Mouse (Mus musculus) ES-E14 (cell line): Measurements from ENCODE around the gene Bach2. TPM values are rescaled to one million over a fixed set of nuclear protein-coding genes. Genes with fewer than 3 reads are reported as not detected.

Experiments used
- DNase-seq: peaks from one replicate; pipeline ENCODE4 v3.0.0-alpha.2; 2013; ENCODE audit warnings: low read depth, low spot score
- H3K27ac ChIP-seq: 2 replicates; pipeline ENCODE4 v1.5.1; 2012; ENCODE audit warnings: low read depth, mild to moderate bottlenecking, low read length, moderate library complexity, mixed read lengths; ENCODE audit not compliant: poor library complexity, insufficient read depth, severe bottlenecking
- H3K36me3 ChIP-seq: 2 replicates; pipeline ENCODE4 v1.6.1; 2012; ENCODE audit warnings: mild to moderate bottlenecking, low read length, moderate library complexity, mixed read lengths; ENCODE audit not compliant: control insufficient read depth, poor library complexity, insufficient read depth, severe bottlenecking
- H3K4me1 ChIP-seq, 2 experiments: fragments of 150-350 bp in 1 of 2; sonication (generic) in 1 of 2; 2 replicates each; pipeline ENCODE4 v1.6.1; 2012; ENCODE audit warnings: low read length in 2 of 2, mild to moderate bottlenecking in 1 of 2, mixed read lengths in 1 of 2; ENCODE audit not compliant: control insufficient read depth in 2 of 2, insufficient read depth in 2 of 2, poor library complexity in 1 of 2
- H3K4me3 ChIP-seq, 2 experiments: fragments of 150-350 bp in 1 of 2; sonication (generic) in 1 of 2; 2 replicates each; pipeline ENCODE4 v1.5.1; 2012; ENCODE audit warnings: low read length in 2 of 2, low read depth in 1 of 2, mild to moderate bottlenecking in 1 of 2, mixed read lengths in 1 of 2; ENCODE audit not compliant: insufficient read depth in 1 of 2, poor library complexity in 1 of 2, severe bottlenecking in 1 of 2
- H3K9ac ChIP-seq: 2 replicates; pipeline ENCODE4 v1.6.1; 2012; ENCODE audit warnings: low read depth, mild to moderate bottlenecking, low read length, mixed read lengths; ENCODE audit not compliant: poor library complexity, insufficient read depth, severe bottlenecking
- H3K9me3 ChIP-seq: fragments of 150-350 bp; sonication (generic); 2 replicates; pipeline ENCODE4 v1.6.1; 2012; ENCODE audit warnings: low read depth, mild to moderate bottlenecking, low read length; ENCODE audit not compliant: control insufficient read depth, insufficient read depth
- CHD2 ChIP-seq: IDR thresholded peaks from 2 replicates; pipeline ENCODE4 v1.6.1; 2014; ENCODE audit warnings: mild to moderate bottlenecking, low read depth, low read length, inconsistent platforms
- HCFC1 ChIP-seq: IDR thresholded peaks from 2 replicates; pipeline ENCODE4 v1.6.1; 2012; ENCODE audit warnings: low read length, inconsistent platforms, borderline replicate concordance; ENCODE audit not compliant: insufficient read depth
- MAFK ChIP-seq: IDR thresholded peaks from 2 replicates; pipeline ENCODE4 v1.6.1; 2014; ENCODE audit warnings: mild to moderate bottlenecking, low read depth, low read length, inconsistent platforms; ENCODE audit not compliant: insufficient read depth
- ZC3H11A ChIP-seq: IDR thresholded peaks from 2 replicates; pipeline ENCODE4 v1.6.1; 2012; ENCODE audit warnings: low read depth, mild to moderate bottlenecking, inconsistent platforms, low read length, borderline replicate concordance
- ZNF384 ChIP-seq: IDR thresholded peaks from 2 replicates; pipeline ENCODE4 v1.6.1; 2012; ENCODE audit warnings: low read depth, low read length, inconsistent platforms
- in situ Hi-C, 2 experiments: fragments of 600-800 bp; cut with MboI; formaldehyde crosslinking; loops; one replicate each; pipeline ENCODE4 v1.15.1; 2025; ENCODE audit warnings: low sequenced_read_pairs in 2 of 2, inconsistent platforms in 1 of 2; ENCODE audit not compliant: unreplicated experiment in 2 of 2
- total RNA-seq: library from RNA; depleted of rRNA; stranded (reverse); fragments of 300-350 nt; gene quantifications from 2 replicates; pipeline ENCODE4 v1.2.3, GENCODE M21; 2012

Bach2 gene
- total RNA-seq, 1 experiment, result 3.3 TPM

DNA sequence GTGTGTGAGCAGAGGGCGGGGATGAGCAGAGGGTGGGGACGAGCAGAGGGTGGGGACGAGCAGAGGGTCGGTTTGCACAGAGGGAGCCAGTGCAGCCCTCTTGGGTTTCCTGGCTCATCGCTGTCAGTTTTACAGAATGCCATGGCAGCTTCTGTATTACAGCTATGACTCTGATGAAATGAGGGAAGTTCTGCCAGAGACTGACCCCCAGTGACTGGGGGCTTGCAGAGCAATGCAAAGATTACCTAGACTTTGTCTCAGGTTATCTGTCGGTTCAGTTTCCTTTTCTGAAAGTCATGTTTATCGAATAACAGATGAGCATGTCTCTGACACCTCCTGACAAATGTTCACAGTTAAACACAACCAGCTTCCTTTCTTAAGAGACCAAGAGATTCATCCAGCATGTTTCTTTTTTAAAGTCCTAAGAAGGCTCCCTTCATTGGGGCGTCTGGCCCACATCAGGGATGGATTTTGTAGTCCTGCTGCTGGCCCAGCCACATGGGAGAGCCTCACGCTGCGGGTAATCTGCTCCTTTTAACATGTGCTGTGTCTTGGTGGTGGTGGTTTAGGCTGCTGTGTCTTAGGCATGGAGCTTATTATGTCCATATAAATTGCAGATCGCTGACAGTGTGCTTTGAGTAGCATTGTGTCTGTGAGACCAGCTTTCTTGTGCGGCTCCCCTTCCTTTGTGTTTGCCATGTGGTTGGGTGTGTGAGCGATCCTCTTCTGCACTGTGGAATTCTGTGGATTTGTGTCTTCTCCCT, 126.7 kb downstream of the Bach2 start:
- no peak overlapping the region for H3K9ac ChIP-seq
- in situ Hi-C loops, result no loop called here
- H3K27ac ChIP-seq, result no peak overlapping the region
- no peak overlapping the region for H3K4me3 ChIP-seq
- TF ChIP-seq MAFK (no peak), CHD2 (no peak), HCFC1 (no peak), ZC3H11A (no peak), ZNF384 (no peak)
- H3K36me3 ChIP-seq, result no peaks in the 10 kb centered on the region
- H3K4me1 ChIP-seq, result no peaks in the 10 kb centered on the region
- H3K9me3 ChIP-seq, result no peaks in the 10 kb centered on the region
- DNase-seq, result no peak

DNA sequence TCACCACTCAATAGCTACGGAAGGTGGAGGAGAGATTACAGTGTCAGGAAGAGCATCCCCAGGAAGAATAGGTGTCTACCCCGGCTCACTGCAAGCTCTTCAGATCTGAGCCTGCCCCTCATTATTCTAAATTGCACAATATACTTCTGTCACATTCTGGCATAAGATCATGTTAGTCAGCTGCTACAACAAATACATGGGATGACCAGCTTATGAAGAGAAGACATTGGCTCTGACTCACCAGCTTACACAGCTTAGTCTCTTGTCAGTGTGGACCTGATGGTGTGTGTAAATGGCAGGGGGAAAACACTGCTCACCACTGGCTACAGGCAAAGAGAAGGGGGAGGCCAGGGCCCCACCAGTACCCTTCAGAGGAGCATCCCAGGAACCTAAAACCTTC, 127.6 kb downstream of the Bach2 start:
- Histone ChIP-seq H3K4me3 (no peak overlapping the region), H3K9ac (no peak overlapping the region), H3K4me1 (no peaks in the 10 kb centered on the region), H3K9me3 (no peaks in the 10 kb centered on the region), H3K27ac (no peak overlapping the region), H3K36me3 (no peaks in the 10 kb centered on the region)
- no peak for TF ChIP-seq ZC3H11A
- TF ChIP-seq MAFK, result no peak
- no peak for TF ChIP-seq CHD2
- TF ChIP-seq ZNF384, result no peak
- TF ChIP-seq HCFC1, result no peak
- in situ Hi-C loops, result no loop called here
- DNase-seq, result no peak

DNA sequence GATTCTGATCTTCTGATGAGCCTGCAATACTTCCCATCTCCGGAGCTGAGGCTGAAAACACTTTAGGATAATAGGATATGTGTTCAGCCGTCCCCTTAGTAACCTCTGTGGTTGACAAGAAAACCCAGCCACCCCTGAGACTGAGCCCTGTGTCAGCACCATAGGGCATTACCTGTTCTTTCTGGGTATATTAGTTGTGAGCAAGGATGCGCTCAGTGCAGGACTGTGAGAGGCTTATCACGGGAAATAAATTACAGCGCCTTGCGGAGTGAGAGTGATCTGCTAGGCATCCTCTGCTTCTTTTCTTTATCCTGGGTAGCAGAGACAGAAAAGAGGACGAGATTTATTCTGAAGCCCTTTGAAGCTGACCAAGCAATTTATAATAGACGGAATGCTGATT, 129.7 kb downstream of the Bach2 start:
- no peaks in the 10 kb centered on the region for H3K36me3 ChIP-seq
- no peak for DNase-seq
- no peak overlapping the region for H3K9ac ChIP-seq
- no peaks in the 10 kb centered on the region for H3K9me3 ChIP-seq
- TF ChIP-seq CHD2 (no peak), HCFC1 (no peak), ZC3H11A (no peak), ZNF384 (no peak), MAFK (no peak)
- no peak overlapping the region for H3K4me3 ChIP-seq
- in situ Hi-C loops, result no loop called here
- H3K27ac ChIP-seq, result no peak overlapping the region
- no peaks in the 10 kb centered on the region for H3K4me1 ChIP-seq

DNA sequence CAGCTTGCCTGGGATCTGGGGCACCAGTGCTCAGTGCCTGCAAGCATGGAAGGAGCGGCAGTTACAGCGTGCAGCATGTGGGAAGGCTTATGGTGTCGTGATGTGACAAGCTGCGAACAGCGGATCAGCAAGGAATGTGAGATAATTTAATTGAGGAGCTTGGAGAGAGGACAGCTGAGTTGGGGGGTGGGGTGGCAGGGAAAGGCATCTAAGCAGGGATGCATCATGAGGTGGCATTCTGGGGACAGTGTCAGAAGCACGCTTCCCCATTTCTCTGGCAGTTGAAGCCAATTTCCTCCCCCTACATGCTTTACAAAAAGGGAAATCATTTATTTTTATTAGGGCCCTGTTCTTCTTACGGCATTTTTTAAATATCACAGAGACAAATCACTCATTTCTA, 134.5 kb downstream of the Bach2 start:
- no peak for TF ChIP-seq CHD2
- no peak for TF ChIP-seq HCFC1
- TF ChIP-seq ZNF384, result no peak
- Histone ChIP-seq H3K9ac (no peak overlapping the region), H3K9me3 (no peaks in the 10 kb centered on the region), H3K36me3 (no peaks in the 10 kb centered on the region), H3K4me1 (no peaks in the 10 kb centered on the region), H3K4me3 (no peak overlapping the region), H3K27ac (no peak overlapping the region)
- in situ Hi-C loops, result no loop called here
- no peak for DNase-seq

DNA sequence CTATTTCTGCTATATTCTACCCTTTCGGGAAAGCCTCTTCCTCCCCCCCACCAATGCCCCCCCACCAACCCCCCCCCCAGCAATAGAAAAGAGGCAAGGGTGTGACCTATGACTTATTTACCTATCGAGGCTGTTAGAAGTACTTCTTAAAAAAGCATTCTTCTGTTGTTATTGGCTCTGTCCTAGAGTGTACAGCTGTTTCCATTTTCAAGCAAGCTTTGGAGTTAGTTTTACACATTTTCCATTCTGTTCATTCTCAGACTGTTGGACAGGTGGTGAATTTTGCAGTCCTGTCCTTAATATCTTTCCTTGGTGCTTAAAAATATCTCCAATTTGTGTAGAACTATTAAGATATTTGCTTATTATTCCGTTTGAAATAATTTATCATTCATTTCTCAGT, 134.9 kb downstream of the Bach2 start:
- in situ Hi-C loops, result no loop called here
- Histone ChIP-seq H3K4me3 (no peak overlapping the region), H3K36me3 (no peaks in the 10 kb centered on the region), H3K9ac (no peak overlapping the region), H3K4me1 (no peaks in the 10 kb centered on the region), H3K9me3 (no peaks in the 10 kb centered on the region), H3K27ac (no peak overlapping the region)
- TF ChIP-seq HCFC1 (no peak), CHD2 (no peak), MAFK (no peak), ZNF384 (no peak), ZC3H11A (no peak)
- DNase-seq, result no peak
